Mouse (Mus musculus): ENCODE measurements around the gene Mrpl24.

DNA sequence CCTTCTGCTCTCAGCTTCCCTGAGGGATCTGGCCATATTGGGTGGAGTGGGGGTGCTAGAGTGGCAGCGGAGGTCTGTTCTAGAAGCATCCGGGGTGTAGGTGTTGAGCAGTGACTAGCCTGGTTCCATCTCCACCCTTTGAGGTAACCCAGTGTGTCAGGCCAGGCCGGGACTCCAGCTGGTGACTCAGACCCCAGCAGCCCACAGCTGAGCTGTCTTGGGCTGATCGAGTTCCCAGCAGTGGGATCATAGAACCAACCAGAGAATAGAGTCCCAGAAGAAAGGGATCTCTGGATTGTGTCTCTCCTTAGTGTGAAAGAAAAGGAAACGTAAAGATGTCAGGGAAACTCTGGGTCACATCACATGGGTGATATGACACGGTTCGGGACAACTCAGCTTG is 40.1 kb downstream of the Mrpl24 start:
- TF ChIP-seq CTCF (IDR thresholded peaks at IDR 0.05; ENCODE audit: low read depth, low read length) (no peak), POLR2A (IDR thresholded peaks at IDR 0.05; ENCODE audit: borderline replicate concordance, low read depth, low read length) (no peak)
